Mouse (Mus musculus) midbrain, embryonic 10.5 days (tissue): ENCODE measurements at regions not wholly inside any gene's neighbourhood (a gene's known extent, or its start where the extent isn't known, plus 50 kb on each side); places are given as distances from the start of the nearest gene placed in this dataset.
A peak's percentile ranks its signal among the peaks of the same experiment; 100 is the strongest.

Source experiments
- DNase-seq: peaks from one replicate; pipeline ENCODE4 v3.0.0-alpha.2; 2017; ENCODE audit warnings: low spot score
- H3K27ac ChIP-seq: fragments of 300-500 bp; sonication (generic); replicated peaks from 2 replicates; pipeline ENCODE4 v1.5.1; 2016; ENCODE audit warnings: mild to moderate bottlenecking
- H3K27me3 ChIP-seq: fragments of 300-500 bp; sonication (generic); 2 replicates; pipeline ENCODE4 v1.6.1; 2016; ENCODE audit warnings: low read depth, mild to moderate bottlenecking; ENCODE audit not compliant: poor library complexity, severe bottlenecking
- H3K36me3 ChIP-seq: fragments of 300-500 bp; sonication (generic); 2 replicates; pipeline ENCODE4 v1.6.1; 2016; ENCODE audit warnings: mild to moderate bottlenecking, moderate library complexity
- H3K4me1 ChIP-seq: fragments of 300-500 bp; sonication (generic); 2 replicates; pipeline ENCODE4 v1.6.1; 2016
- H3K4me3 ChIP-seq: fragments of 300-500 bp; sonication (generic); 2 replicates; pipeline ENCODE4 v1.5.1; 2016; ENCODE audit warnings: mild to moderate bottlenecking, moderate library complexity
- H3K9me3 ChIP-seq: fragments of 300-500 bp; sonication (generic); replicated peaks from 2 replicates; pipeline ENCODE4 v1.6.1; 2016; ENCODE audit warnings: mild to moderate bottlenecking
- WGBS: fragments of 180-500 bp; shearing (Covaris S2); methylation state at CpG from one replicate; pipeline ENCODE4 v1.1.7; 2016; 5-methylcytosine and 5-hydroxymethylcytosine counted together

DNA sequence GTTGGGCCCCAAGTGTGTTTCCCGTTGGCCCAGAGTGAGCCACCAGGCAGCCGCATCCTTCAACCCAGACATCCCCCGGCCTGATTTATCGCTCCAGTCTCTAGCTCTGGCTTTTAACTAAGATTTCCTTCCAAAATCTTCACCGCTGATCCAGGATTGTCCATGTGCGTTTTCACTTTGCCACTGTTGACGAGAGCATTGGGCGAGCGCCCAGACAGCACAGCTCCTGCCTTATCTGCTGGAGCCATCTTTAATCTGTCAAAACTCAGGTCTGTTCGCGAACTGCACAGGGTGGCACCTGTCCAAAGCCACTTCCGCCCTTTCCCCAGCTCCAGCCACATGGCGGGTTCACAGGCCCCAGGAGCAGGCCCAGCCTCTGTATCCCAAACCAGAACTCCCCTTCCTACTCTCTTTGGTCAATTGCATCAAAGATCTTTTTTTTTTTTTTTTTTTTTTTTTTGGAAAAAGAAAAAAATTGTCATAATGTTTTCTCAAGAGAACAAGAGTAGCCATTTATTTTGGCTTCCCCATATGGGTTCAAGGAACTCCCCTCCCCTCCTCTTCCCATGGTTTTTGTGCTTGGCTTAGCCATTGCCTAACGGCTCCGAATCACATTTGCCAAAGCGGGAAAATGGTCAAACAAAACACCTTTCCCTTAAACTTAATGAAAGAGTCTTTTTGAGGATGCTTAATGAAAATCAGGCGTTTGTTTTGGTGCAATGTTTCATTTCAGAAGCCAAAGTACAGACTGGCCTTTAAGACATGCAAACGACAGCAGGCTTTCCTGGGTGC is 98.2 kb downstream of the Cyp26a1 start:
- Histone ChIP-seq H3K27me3 (peaks cover 34% of the 10 kb centered on the region), H3K27ac (no peak overlapping the region), H3K36me3 (no peaks in the 10 kb centered on the region), H3K9me3 (no peaks in the 10 kb centered on the region), H3K4me3 (no peak overlapping the region), H3K4me1 (peaks cover 8% of the 10 kb centered on the region)
- DNase-seq: no peak
- WGBS: 94% methylated on average over 18 of the region's 18 CpGs

GRCm38 (mm10) chr19:37800161-37800660 is 102.6 kb downstream of the Cyp26a1 start:
- Histone ChIP-seq H3K27ac (no peak overlapping the region), H3K9me3 (no peaks in the 10 kb centered on the region), H3K27me3 (no peaks in the 10 kb centered on the region), H3K4me3 (no peak overlapping the region), H3K4me1 (no peaks in the 10 kb centered on the region), H3K36me3 (no peaks in the 10 kb centered on the region)
- no peak for DNase-seq
- WGBS: 74% methylated on average over 3 of the region's 3 CpGs

DNA sequence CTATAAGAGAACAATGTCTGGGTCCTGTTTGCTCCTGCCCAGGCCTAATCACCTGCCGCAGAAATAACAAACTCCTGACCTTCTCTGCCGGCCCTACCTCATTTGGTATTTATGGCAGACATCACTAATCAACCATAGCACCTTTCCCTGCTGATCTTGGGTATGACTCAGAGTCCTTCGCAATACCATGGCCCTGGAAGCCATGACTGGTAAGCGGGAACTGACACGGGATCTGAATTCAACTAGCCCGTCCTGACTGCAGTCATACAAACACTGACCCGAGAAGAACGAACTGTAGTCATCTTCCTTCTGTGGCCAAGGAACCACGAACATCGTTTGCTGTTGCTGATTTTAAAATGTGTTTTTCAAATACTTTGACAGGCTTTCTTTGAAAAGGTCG is 112.1 kb downstream of the Cyp26a1 start:
- WGBS: 90% methylated on average over 11 of the region's 11 CpGs
- Histone ChIP-seq H3K4me1 (peaks cover 13% of the 10 kb centered on the region), H3K4me3 (no peak overlapping the region), H3K27me3 (peaks cover 19% of the 10 kb centered on the region), H3K36me3 (no peaks in the 10 kb centered on the region), H3K9me3 (no peaks in the 10 kb centered on the region), H3K27ac (no peak overlapping the region)
- DNase-seq: no peak

- peak; percentile 23 for DNase-seq
- Histone ChIP-seq H3K4me1 (peaks cover 13% of the 10 kb centered on the region), H3K9me3 (no peaks in the 10 kb centered on the region), H3K36me3 (no peaks in the 10 kb centered on the region), H3K27me3 (peaks cover 26% of the 10 kb centered on the region), H3K4me3 (peak overlapping the region; percentile 11; the same call in 1 of the 2 replicates), H3K27ac (no peak overlapping the region)
- 19% methylated on average over 19 of the region's 19 CpGs for WGBS
Measured at GRCm38 (mm10) chr19:37814089-37815073, 116.8 kb downstream of the Cyp26a1 start.

- no peak for DNase-seq
- H3K4me3 ChIP-seq: no peak overlapping the region
- 58% methylated on average over 2 of the region's 2 CpGs for WGBS
- H3K4me1 ChIP-seq: peaks cover 13% of the 10 kb centered on the region
- no peak overlapping the region for H3K27ac ChIP-seq
- H3K27me3 ChIP-seq: peaks cover 26% of the 10 kb centered on the region
- H3K36me3 ChIP-seq: no peaks in the 10 kb centered on the region
- no peaks in the 10 kb centered on the region for H3K9me3 ChIP-seq
Measured at GRCm38 (mm10) chr19:37815627-37816026, 118.0 kb downstream of the Cyp26a1 start.

GRCm38 (mm10) chr19:37821243-37821642 is 123.6 kb downstream of the Cyp26a1 start:
- Histone ChIP-seq H3K27ac (no peak overlapping the region), H3K9me3 (no peaks in the 10 kb centered on the region), H3K36me3 (no peaks in the 10 kb centered on the region), H3K4me1 (no peaks in the 10 kb centered on the region), H3K4me3 (no peak overlapping the region), H3K27me3 (no peaks in the 10 kb centered on the region)
- WGBS: 69% methylated on average over 3 of the region's 3 CpGs
- no peak for DNase-seq

GRCm38 (mm10) chr19:37821671-37822190 is 124.1 kb downstream of the Cyp26a1 start:
- DNase-seq: no peak
- WGBS: 88% methylated on average over 3 of the region's 3 CpGs
- no peak overlapping the region for H3K27ac ChIP-seq

DNA sequence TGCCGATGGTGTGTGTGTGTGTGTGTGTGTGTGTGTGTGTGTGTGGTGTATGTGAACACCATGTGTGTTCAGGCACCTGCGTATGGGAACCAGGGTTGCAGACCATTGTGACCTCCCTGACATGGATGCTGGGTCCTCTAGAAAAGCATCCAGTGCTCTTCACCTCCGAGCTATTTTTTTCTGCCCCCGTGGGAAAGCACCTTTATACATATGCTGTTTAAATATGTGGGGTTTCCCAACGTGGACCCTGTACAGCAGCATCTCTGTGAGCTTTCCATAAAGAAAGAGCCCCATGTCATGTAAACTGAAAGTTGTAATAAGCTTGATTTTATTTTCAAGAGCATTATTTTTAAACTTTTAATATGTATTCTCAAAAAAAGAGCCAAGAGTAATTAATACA is 126.6 kb downstream of the Cyp26a1 start:
- Histone ChIP-seq H3K27me3 (no peaks in the 10 kb centered on the region), H3K9me3 (no peaks in the 10 kb centered on the region), H3K27ac (no peak overlapping the region), H3K4me1 (no peaks in the 10 kb centered on the region), H3K36me3 (no peaks in the 10 kb centered on the region), H3K4me3 (no peak overlapping the region)
- 86% methylated on average over 5 of the region's 5 CpGs for WGBS
- no peak for DNase-seq

More at GRCm38 (mm10) chr19:37821671-37822190, 124.1 kb downstream of the Cyp26a1 start:
- H3K36me3 ChIP-seq: no peaks in the 10 kb centered on the region
- no peaks in the 10 kb centered on the region for H3K9me3 ChIP-seq
- H3K4me1 ChIP-seq: no peaks in the 10 kb centered on the region
- H3K27me3 ChIP-seq: no peaks in the 10 kb centered on the region
- H3K4me3 ChIP-seq: no peak overlapping the region

- H3K4me3 ChIP-seq: no peak overlapping the region
- no peak for DNase-seq
- no peak overlapping the region for H3K27ac ChIP-seq
- H3K4me1 ChIP-seq: no peaks in the 10 kb centered on the region
- H3K27me3 ChIP-seq: no peaks in the 10 kb centered on the region
- no peaks in the 10 kb centered on the region for H3K9me3 ChIP-seq
- no peaks in the 10 kb centered on the region for H3K36me3 ChIP-seq
Measured at GRCm38 (mm10) chr19:37831406-37831805, 133.8 kb downstream of the Cyp26a1 start.

- H3K27ac ChIP-seq: no peak overlapping the region
- no peak overlapping the region for H3K4me3 ChIP-seq
- H3K4me1 ChIP-seq: peaks cover 6% of the 10 kb centered on the region; the same call in 1 of the 2 replicates
- DNase-seq: no peak
- 59% methylated on average over 5 of the region's 5 CpGs for WGBS
- no peaks in the 10 kb centered on the region for H3K9me3 ChIP-seq
- H3K36me3 ChIP-seq: no peaks in the 10 kb centered on the region
- H3K27me3 ChIP-seq: no peaks in the 10 kb centered on the region
Measured at GRCm38 (mm10) chr19:37836900-37837299, 139.3 kb downstream of the Cyp26a1 start.
